Mouse (Mus musculus) layer of hippocampus, postnatal 14 days (tissue): ENCODE measurements around the gene Nos1. TPM values are rescaled to one million over a fixed set of nuclear protein-coding genes. Genes with fewer than 3 reads are reported as not detected.

Experiments
- DNase-seq, 2 experiments: peaks; one replicate each; pipeline ENCODE4 v3.0.0; 2021 to 2022; ENCODE audit warnings: low spot score in 2 of 2, mixed read lengths in 1 of 2
- total RNA-seq, 2 experiments: library from RNA; stranded (reverse); gene quantifications; 2 replicates each; pipeline ENCODE4 v1.2.3; 2021

The Nos1 gene
- total RNA-seq, 2 experiments from 2014 or later: 28.6 to 32.0 TPM

DNA sequence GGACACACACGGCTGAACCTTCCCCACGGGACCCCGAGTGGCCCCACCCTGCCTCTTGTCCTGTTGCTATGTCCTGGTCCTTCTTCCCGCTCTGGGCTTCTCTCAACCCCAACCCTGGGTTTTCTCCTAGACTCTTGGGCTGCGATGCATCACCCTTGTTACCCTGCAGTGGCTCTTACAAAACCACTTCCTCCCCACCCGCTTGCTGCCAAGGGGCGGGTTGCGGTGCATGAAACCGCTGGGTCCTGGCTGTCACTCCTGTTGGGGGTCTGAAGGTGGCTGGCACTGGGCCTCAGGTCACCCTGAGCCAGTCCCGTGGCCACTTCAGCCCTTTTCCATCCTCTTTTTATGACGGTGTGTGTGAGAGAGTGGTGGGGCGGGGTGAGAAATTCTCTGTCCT is 173.1 kb downstream of the Nos1 start:
- no peak for DNase-seq

DNA sequence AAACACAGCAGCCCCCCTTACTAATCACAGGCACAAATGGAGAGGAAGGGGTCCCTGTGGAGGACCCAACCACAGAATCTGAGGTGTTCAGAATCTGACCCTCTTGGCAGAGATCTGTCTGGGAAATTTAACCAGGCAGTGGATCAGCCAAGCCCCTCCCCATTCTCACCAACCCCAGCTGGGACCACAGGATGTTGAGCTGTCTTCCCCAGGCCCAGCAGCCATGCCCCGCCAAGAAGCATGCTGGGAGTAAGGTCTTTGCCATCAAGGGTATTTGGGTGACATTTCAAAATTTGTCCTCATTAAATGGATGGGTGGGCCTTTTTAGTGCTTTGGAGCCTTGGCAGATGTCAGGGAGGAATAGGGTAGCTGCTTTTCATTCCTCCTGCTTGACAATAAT is 173.6 kb downstream of the Nos1 start:
- DNase-seq: no peak

- no peak for DNase-seq
Measured at GRCm38 (mm10) chr5:117955675-117956420, 175.0 kb downstream of the Nos1 start.

DNA sequence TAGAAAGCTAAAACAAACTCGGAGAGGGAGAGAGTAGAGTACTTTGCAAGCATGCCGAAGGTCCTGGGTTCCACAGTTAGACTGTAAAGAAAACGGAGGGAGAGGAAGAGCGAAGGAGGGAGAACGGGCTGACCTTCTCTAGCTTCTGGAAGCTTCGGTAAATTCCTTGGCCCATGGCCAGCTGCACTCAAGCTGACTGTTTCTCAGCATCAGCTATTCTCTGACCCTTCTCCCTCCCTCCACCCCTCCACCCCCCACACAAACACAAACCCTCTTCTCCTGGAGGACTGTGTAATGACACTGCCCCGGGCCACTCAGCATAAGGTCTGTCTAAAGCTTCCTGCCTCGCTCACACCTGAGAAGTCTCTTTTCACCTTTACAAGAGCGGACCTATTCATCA is 183.9 kb downstream of the Nos1 start:
- no peak for DNase-seq

DNA sequence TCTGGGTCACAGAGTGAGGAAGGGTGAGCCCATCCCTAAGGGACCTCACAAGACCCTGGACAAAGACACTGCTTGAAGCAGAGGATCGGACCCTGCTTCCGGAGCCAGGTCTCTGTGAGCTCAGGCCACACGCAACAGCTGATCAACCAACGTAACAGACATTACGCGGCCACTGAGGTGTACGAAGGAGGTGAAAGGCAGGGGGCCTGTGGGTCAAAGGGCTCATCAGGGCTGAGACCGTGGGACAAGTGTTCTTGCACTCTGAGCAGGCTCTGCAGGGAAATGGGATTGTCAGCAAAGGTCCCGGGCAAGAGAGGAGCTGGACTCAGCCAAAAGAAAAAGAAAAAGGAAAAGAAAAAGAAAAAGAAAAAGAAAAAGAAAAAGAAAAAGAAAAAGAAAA is 186.1 kb downstream of the Nos1 start:
- no peak for DNase-seq

DNA sequence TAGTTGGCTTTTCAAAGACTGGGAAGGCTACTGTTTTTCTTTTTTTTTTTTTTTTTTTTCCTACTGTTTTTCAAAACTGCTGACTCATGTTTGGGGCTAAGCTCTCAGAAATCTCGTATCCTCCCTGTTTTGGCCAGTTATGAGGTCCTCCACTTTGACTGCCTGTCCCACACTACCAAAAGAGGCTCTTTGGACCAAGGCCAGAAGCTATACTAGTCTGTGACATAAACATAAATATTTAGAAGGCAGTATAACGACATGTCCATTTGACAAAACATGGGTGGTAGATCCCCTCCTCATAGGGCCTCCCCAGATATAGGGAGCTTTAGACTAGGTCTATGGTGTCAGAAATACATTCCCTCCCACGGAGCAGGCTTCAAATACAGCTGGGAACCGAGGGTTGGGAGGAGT is 186.8 kb downstream of the Nos1 start:
- DNase-seq: no peak

DNA sequence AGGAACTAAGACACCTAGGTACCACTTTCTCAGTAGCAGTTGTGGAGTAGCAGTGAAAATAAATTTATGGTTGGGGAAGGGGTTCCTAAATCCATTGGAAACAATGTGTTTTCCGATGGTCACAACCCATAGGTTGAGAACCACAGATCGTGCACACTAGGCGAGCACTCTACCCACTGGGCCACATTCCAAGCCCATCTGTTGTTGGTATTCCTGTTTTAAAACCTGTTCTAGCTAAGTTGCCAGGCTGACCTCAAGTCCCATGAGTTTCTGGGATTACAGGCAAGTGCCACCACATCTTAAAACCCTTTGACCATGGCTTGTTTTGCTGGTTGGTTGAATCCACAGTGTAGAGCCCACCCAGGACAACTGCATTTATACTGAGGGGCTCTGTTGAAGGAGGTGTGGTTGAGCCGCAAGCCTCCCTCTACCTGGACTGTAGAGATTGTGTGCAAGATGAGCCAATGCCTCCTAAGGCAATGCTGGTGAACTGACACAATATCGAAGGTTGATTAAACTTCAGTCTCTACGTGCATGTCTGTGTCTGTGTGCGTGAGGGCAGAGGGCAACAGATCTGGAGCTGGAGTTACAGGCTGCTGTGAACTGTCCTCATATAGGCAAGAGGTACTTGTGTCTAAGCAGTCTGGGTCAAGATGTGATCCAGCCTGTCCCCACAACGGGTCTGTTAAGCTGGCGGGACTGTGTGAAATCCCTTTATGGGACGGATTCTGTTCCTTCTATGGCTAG is 189.0 kb downstream of the Nos1 start:
- no peak for DNase-seq

DNA sequence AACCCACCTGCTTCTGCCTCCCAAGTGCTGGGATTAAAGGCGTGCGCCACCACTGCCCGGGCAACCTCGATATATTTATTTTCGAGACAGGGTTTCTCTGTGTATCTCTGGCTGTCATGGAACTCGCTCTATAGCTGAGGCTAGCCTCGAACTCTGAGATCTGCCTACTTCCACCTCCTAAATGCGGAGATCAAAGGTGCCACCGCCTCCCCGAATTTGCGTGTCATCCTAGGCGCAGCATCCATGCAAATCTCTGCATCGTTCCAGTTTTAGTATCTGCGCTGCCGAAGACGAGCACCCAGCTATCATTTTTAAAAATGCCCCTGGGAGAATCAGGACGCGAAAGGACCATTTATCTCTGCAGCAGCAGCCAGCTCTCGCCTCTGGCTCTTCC is 195.4 kb downstream of the Nos1 start:
- no peak for DNase-seq

DNA sequence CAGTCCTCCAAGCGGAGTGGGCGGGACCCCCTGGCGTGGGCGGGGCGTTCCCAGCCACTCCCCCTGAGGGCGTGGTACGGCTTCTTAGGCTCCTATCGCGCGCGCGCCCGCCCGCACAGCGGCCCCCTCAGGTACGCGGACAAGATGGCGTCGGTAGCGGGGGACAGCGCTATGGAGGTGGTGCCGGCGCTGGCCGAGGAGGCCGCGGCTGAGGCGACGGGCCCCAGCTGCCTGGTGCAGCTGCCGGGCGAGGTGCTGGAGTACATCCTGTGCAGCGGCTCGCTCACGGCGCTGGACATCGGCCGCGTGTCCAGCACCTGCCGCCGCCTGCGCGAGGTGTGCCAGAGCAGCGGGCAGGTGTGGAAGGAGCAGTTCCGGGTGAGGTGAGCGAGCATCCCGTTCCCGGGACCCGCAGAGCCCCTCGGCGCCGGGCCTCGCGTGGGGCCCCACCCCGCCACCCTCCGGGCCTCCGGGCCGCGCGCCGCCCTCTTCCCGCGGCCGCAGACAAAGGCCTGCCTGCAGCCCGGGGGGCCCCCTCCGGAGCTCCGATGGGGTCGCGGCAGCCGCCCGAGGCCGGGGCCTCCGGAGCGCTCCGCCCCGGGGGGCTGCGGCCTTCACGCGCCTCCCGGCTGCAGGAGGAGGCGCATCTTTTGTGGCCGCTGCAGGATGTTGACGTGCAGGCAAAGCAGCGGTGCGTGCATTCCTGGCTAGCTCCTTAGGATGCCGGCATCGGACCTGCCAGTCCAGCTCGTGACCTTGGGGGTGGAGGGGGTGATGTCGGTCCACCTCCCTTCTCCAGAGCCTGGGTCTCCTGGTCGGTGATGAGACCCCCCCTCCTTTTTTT is 196.0 kb downstream of the Nos1 start, which contains the start of gene Fbxo21:
TSS of gene Fbxo21 (plus strand) at position 74 of the 844 bp plus-strand sequence.
- DNase-seq: peak; percentile 91 to 97

DNA sequence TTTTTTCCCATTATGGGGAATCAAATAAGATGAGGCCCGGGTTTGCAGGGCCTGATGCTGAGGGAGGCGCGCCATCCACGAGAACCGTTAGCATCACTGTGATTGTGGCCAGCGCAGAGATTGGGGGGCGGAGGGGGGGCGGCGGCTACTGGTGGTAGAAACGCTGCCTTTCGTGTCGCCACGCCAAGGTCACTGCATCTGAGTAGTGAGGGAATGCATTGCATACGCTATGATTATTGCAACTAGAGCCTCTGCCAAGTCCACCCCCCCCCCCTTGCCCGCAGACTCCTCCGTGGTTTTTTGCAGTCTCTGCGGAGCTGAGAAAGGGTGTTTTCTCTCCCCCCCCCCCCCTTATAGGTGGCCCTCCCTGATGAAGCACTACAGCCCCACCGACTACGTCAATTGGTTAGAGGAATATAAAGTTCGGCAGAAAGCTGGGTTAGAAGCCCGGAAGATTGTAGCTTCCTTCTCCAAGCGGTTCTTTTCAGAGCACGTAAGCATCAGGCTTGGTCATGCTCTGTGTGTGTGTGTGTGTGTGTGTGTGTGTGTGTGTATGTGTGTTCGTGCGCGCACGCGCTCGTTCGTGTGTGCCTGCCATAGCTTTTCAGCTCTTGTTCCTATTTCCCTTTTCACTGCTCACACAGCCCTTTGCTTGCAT is 196.8 kb downstream of the Nos1 start:
- peak; percentile 38 to 55 for DNase-seq

- DNase-seq: no peak
Measured at GRCm38 (mm10) chr5:117978159-117978697, 197.4 kb downstream of the Nos1 start.

- no peak for DNase-seq
Measured at GRCm38 (mm10) chr5:117979082-117979481, 198.2 kb downstream of the Nos1 start.

- no peak for DNase-seq
Measured at GRCm38 (mm10) chr5:117980921-117981320, 200.1 kb downstream of the Nos1 start.

GRCm38 (mm10) chr5:117981943-117982342 is 201.1 kb downstream of the Nos1 start:
- no peak for DNase-seq

- DNase-seq: no peak
Measured at GRCm38 (mm10) chr5:117986327-117986726, 205.5 kb downstream of the Nos1 start.

DNA sequence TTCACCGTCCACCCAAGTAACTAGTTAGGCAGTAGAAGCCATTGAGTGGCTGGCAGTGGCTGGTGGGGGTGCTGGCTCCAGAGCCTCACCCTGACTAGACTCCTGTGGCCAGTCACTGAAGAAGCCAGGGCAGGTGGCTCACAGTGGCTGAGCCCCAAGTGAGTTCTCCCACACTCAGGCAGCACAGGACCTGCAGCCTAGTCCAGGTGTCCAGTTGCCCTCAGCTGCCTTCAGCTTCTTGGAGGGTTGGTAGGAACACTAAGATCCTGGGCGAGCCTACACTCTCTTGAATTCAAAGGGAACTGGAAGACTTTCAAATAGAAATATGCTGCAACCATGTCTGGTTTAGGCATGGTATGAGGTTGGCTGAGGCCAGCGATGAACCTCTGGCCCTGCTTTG is 207.1 kb downstream of the Nos1 start:
- no peak for DNase-seq

DNA sequence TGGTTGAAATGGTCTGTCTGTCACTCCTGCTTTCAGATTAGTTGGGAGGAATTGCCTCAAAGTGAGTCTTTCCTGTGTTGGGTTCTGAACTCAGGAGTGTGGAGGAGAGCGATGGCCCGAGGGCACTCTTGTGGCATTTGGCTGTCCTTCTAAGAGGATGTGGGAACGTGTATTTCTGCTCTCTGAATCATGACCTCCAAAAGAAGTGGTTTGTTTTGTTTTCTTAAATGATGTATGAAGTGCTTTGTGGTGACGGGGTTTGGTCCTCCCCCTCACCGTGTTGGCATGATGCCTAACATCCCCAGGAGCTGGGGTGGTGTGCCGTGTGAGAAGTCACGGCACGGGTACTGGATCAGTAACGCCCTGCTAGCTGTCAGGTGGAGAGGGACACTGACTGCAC is 207.5 kb downstream of the Nos1 start:
- DNase-seq: no peak

DNA sequence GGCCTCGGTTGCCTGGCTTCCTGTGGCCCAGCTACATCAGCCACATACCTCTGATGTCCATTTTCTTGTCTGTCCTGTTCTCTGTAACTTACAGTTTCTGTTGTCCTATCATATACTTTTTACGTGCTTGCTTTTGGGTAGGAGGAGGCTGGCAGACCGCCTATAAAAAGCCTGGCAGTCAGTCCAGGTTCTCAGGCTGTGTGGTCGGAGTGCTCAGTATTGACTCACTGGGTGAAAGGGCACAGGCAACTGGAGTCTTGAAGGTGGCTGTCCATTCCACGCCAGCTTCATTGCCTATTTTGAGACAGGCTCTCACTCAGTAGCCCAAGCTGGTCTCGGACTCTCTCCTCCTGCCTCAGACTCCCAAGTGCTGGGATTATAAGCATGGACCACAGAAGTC is 208.9 kb downstream of the Nos1 start:
- DNase-seq: no peak

GRCm38 (mm10) chr5:117990957-117991356 is 210.1 kb downstream of the Nos1 start:
- DNase-seq: no peak

DNA sequence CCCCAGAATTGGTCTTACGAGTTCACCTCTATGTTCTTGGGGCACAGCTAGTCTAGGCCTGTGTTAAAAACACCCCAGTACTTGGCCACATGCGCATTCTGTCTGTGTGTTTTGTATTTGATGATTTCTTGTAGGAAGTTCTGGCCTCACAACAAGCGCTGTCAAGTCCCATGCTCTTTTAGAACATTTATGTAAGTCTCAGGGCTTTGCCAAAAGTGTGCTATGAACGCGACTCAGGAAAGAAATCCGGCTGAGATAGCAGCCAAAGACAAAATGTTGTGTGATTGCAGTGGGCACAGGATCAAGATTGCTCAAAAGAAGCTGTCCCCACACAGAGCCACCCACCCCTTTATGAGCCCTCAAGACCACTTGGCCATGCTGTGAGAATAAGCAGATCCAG is 212.7 kb downstream of the Nos1 start:
- no peak for DNase-seq

DNA sequence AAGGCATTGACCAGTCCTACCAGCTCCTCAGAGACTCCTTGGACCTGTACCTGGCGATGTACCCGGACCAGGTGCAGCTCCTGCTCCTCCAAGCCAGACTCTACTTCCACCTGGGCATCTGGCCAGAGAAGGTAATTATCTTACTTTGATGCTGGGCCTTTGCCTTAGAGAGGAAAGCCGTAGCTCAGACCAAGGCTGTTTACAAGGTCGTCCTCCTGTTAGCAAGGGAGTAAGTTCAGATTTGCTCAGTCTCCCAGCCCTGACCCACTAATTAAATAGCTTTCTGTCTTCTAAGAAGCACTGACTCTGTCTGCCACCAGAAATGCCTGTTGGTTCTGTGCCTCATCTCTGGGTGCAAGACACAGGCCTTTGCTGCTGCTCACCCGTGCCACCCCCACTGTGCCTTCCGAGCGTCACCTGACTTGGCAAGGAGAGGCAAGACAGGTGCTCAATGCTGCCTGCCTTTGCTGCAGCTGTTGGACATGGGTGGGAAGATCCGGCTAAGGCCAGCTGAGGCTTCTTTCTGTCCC is 214.6 kb downstream of the Nos1 start:
- DNase-seq: no peak
